Mouse (Mus musculus): Measurements from ENCODE around the gene Jagn1. TPM values are rescaled to one million over a fixed set of nuclear protein-coding genes. Genes with fewer than 3 reads are reported as not detected.
A peak's percentile ranks its signal among the peaks of the same experiment; 100 is the strongest.

Jagn1 gene
- polyA plus RNA-seq, 1 experiment from 2014 or later: 74.0 TPM

DNA sequence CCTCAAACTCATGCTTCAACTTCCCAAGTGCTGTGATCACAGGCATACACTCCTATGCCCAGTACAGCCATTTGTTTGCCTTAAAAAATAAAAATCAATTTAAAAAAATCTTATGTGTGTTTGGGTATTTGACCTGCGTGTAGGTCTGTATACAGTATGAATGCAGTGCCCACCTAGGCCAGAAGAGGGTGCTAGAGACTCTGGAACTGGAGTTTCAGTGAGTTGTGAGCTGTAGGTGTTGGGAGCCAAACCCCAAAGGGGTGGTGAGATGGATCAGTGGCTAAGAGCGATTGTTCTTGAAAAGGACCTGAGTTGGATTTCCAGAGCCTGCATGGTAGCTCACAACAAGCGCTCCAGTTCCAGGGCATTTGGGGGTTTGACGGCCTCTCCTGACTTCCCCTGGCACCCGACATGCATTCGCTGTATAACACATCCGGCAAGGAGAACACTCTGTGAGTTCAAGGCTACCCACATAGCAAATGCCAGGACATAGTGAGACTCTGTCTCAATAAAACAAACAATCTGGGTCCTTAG lies 1.2 kb upstream of the Jagn1 start:
- Histone ChIP-seq H3K36me3 (ENCODE audit: control insufficient read depth, insufficient read depth, low read length) (peaks cover 5% of the 10 kb centered on the region; the same call in 1 of the 2 replicates), H3K27ac (ENCODE audit: low read length) (no peak overlapping the region), H3K4me2 (ENCODE audit: low read depth, low read length) (no peak overlapping the region), H3K27me3 (ENCODE audit: control insufficient read depth, insufficient read depth, low read depth, low read length) (no peaks in the 10 kb centered on the region), H3K9me3 (ENCODE audit: control insufficient read depth, low read length) (no peaks in the 10 kb centered on the region), H3K4me1 (replicated peaks; ENCODE audit: control insufficient read depth, insufficient read depth, low read length) (peaks cover 8% of the 10 kb centered on the region; the same call in 1 of the 2 replicates), H3K4me3 (ENCODE audit: low read length) (no peak overlapping the region), H3K9ac (ENCODE audit: low read length) (no peak overlapping the region)
- 59% methylated on average over 7 of the region's 7 CpGs for WGBS
- ATAC-seq (ENCODE audit: low read depth): 0 out of 2 replicates have a peak, but pooled peaks have one; percentile 50

DNA sequence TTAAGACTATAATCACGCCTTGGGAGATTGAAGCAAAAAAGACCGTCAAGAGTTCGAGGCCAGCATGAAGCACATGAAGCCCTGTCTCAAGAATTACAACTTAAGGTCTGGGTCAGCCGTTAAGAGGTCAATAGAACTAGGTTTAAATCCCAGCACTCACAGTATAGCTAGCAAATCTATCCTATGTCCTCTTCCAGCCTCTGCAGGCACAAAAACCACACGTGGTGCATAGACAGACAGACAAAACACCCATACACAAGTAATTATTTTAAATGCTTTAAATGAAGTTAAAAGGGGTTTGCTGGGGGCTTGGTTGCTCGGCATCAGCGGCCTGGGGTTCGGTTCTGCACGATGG lies 305 bp upstream of the Jagn1 start:
- H3K9me3 ChIP-seq (ENCODE audit: control insufficient read depth, low read length): no peaks in the 10 kb centered on the region
- peaks cover 5% of the 10 kb centered on the region for H3K36me3 ChIP-seq (ENCODE audit: control insufficient read depth, insufficient read depth, low read length)
- ATAC-seq (ENCODE audit: low read depth): no peak
- WGBS: 39% methylated on average over 9 of the region's 9 CpGs
- no peaks in the 10 kb centered on the region for H3K27me3 ChIP-seq (ENCODE audit: control insufficient read depth, insufficient read depth, low read depth, low read length)
- H3K27ac ChIP-seq (ENCODE audit: low read length): 0 out of 2 replicates have a peak overlapping the region, but pooled peaks have one; percentile 0
- H3K4me2 ChIP-seq (ENCODE audit: low read depth, low read length): peak overlapping the region; percentile 85
- peak overlapping the region; percentile 93 for H3K9ac ChIP-seq (ENCODE audit: low read length)
- H3K4me3 ChIP-seq (ENCODE audit: low read length): peak overlapping the region; percentile 91
- H3K4me1 ChIP-seq (replicated peaks; ENCODE audit: control insufficient read depth, insufficient read depth, low read length): peaks cover 8% of the 10 kb centered on the region; the same call in 1 of the 2 replicates

- H3K27me3 ChIP-seq (ENCODE audit: control insufficient read depth, insufficient read depth, low read depth, low read length): no peaks in the 10 kb centered on the region
- H3K36me3 ChIP-seq (ENCODE audit: control insufficient read depth, insufficient read depth, low read length): peaks cover 14% of the 10 kb centered on the region
- peak overlapping the region; percentile 93 for H3K9ac ChIP-seq (ENCODE audit: low read length)
- peak overlapping the region; percentile 91 for H3K4me3 ChIP-seq (ENCODE audit: low read length)
- 41% methylated on average over 12 of the region's 12 CpGs for WGBS
- H3K9me3 ChIP-seq (ENCODE audit: control insufficient read depth, low read length): no peaks in the 10 kb centered on the region
- peaks cover 8% of the 10 kb centered on the region; the same call in 1 of the 2 replicates for H3K4me1 ChIP-seq (replicated peaks; ENCODE audit: control insufficient read depth, insufficient read depth, low read length)
- no peak overlapping the region for H3K27ac ChIP-seq (ENCODE audit: low read length)
- peak overlapping the region; percentile 85 for H3K4me2 ChIP-seq (ENCODE audit: low read depth, low read length)
- ATAC-seq (ENCODE audit: low read depth): no peak
Measured at GRCm38 (mm10) chr6:113443091-113443490, 722 bp downstream of the Jagn1 start.

GRCm38 (mm10) chr6:113444207-113444965 lies 2.0 kb downstream of the Jagn1 start:
- Histone ChIP-seq H3K4me1 (replicated peaks; ENCODE audit: control insufficient read depth, insufficient read depth, low read length) (peaks cover 8% of the 10 kb centered on the region; the same call in 1 of the 2 replicates), H3K4me3 (ENCODE audit: low read length) (no peak overlapping the region), H3K4me2 (ENCODE audit: low read depth, low read length) (no peak overlapping the region), H3K27me3 (ENCODE audit: control insufficient read depth, insufficient read depth, low read depth, low read length) (no peaks in the 10 kb centered on the region), H3K36me3 (ENCODE audit: control insufficient read depth, insufficient read depth, low read length) (peaks cover 20% of the 10 kb centered on the region), H3K9me3 (ENCODE audit: control insufficient read depth, low read length) (no peaks in the 10 kb centered on the region), H3K9ac (ENCODE audit: low read length) (no peak overlapping the region), H3K27ac (ENCODE audit: low read length) (no peak overlapping the region)
- 76% methylated on average over 6 of the region's 8 CpGs for WGBS
- ATAC-seq (ENCODE audit: low read depth): no peak

DNA sequence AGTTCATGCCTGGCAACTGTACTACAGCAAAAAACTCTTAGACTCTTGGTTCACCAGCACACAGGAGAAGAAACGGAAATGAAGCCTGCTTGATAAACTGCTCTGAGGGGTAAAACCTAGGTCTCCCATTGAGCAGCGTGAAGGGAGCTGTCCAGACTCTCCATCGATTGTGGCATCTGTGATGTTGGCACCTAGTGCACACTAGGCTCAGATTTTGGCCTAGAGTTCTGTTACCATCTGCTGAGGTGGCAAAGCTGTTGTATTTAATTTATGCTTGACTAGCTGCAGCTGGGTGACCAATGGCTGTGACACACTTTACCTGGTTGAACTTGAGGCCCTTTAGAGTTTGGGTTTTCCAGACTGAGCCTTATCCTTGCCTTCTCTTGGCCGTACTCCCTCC lies 5.3 kb downstream of the Jagn1 start:
- no peak for ATAC-seq (ENCODE audit: low read depth)
- WGBS: 92% methylated on average over 4 of the region's 4 CpGs

DNA sequence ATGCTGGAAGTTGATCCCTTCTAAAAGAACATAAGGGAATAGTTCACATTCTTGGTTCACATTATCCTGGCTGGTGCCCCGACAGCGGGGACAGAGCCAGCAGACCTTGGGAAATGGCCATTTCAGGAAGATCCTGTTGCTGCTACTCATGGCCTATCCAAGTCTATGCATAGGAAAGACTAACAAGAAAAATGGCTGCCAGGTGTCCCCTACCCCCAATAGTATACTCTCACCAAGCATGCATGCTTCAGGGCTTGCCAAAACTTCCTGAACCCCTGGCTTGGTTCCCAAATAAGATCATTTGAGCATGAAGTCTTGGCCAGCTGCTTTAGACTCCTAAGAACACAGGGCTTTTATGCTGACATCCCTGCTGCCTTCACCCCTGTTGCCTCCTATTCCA lies 9.5 kb downstream of the Jagn1 start:
- no peaks in the 10 kb centered on the region for H3K27me3 ChIP-seq (ENCODE audit: control insufficient read depth, insufficient read depth, low read depth, low read length)
- no peak overlapping the region for H3K4me3 ChIP-seq (ENCODE audit: low read length)
- 0 out of 2 replicates have a peak, but pooled peaks cover 2% of the 10 kb centered on the region for H3K4me1 ChIP-seq (replicated peaks; ENCODE audit: control insufficient read depth, insufficient read depth, low read length)
- ATAC-seq (ENCODE audit: low read depth): peak; percentile 43
- H3K9me3 ChIP-seq (ENCODE audit: control insufficient read depth, low read length): no peaks in the 10 kb centered on the region
- no peak overlapping the region for H3K27ac ChIP-seq (ENCODE audit: low read length)
- peaks cover 15% of the 10 kb centered on the region for H3K36me3 ChIP-seq (ENCODE audit: control insufficient read depth, insufficient read depth, low read length)
- 68% methylated on average over 2 of the region's 2 CpGs for WGBS
- H3K9ac ChIP-seq (ENCODE audit: low read length): no peak overlapping the region
- no peak overlapping the region for H3K4me2 ChIP-seq (ENCODE audit: low read depth, low read length)

More for the DNA sequence above, 5.3 kb downstream of the Jagn1 start:
- Histone ChIP-seq H3K4me2 (ENCODE audit: low read depth, low read length) (no peak overlapping the region), H3K27me3 (ENCODE audit: control insufficient read depth, insufficient read depth, low read depth, low read length) (no peaks in the 10 kb centered on the region), H3K36me3 (ENCODE audit: control insufficient read depth, insufficient read depth, low read length) (peaks cover 20% of the 10 kb centered on the region), H3K9ac (ENCODE audit: low read length) (no peak overlapping the region), H3K4me1 (replicated peaks; ENCODE audit: control insufficient read depth, insufficient read depth, low read length) (peaks cover 11% of the 10 kb centered on the region; the same call in 1 of the 2 replicates), H3K27ac (ENCODE audit: low read length) (no peak overlapping the region), H3K4me3 (ENCODE audit: low read length) (no peak overlapping the region), H3K9me3 (ENCODE audit: control insufficient read depth, low read length) (no peaks in the 10 kb centered on the region)

DNA sequence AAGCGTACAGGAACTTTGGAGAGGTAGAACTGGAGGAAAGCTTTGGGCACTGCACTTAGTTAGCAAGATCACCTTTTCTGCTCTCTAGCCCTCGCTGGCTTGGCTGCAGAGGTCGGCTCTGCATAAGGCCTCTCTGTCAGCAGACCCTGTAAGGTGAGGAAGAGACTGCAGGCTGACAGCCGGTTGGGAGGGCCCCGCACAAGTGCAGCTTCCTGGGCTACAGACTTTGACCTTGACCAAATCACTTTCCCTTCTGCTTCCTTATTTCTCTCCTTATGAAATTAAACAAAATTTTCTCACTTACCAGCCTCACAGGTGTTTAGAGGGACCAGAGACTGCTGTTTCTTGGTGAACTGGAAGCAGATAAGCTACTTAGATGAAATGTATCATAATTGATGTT lies 12.6 kb downstream of the Jagn1 start:
- Histone ChIP-seq H3K9me3 (ENCODE audit: control insufficient read depth, low read length) (no peaks in the 10 kb centered on the region), H3K4me2 (ENCODE audit: low read depth, low read length) (no peak overlapping the region), H3K27me3 (ENCODE audit: control insufficient read depth, insufficient read depth, low read depth, low read length) (no peaks in the 10 kb centered on the region), H3K4me3 (ENCODE audit: low read length) (no peak overlapping the region), H3K4me1 (replicated peaks; ENCODE audit: control insufficient read depth, insufficient read depth, low read length) (peaks cover 6% of the 10 kb centered on the region), H3K27ac (ENCODE audit: low read length) (no peak overlapping the region), H3K9ac (ENCODE audit: low read length) (no peak overlapping the region), H3K36me3 (ENCODE audit: control insufficient read depth, insufficient read depth, low read length) (no peaks in the 10 kb centered on the region)
- ATAC-seq (ENCODE audit: low read depth): no peak
- WGBS: 50% methylated on average over 5 of the region's 5 CpGs

DNA sequence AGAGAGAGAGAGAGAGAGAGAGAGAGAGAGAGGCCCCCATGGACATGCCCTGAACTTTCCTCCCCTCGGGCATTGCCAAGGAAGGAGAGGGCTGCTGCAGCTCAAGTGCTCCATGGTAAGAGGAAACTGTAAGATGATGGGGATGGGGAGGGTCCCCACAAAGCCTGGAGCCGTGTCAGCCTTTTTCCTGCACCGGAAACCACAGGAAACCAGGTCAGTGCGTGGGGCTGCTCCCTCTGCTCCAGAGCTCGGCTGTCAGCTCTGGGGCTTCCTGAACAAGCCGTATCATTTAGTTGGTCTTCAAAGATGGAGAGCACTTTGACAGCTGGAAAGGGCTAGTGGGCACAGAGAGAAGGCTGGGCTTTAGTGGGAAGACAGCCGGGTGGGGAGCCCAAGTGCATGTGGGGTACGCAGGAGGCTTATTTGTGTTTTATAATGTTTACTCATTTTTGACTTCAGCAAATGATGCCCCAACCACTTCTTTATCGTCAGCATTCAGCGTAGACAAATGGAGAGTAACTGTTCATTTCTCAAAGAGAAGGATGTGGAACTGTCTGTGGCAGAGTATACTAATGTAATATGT lies 15.7 kb downstream of the Jagn1 start, which contains the start of gene Il17re:
Il17re (plus strand) TSS at position 533 of the 583 bp plus-strand sequence.
- ATAC-seq (ENCODE audit: low read depth): no peak; the same call in 1 of the 2 replicates
- Histone ChIP-seq H3K9me3 (ENCODE audit: control insufficient read depth, low read length) (no peaks in the 10 kb centered on the region), H3K4me1 (replicated peaks; ENCODE audit: control insufficient read depth, insufficient read depth, low read length) (peaks cover 4% of the 10 kb centered on the region), H3K4me2 (ENCODE audit: low read depth, low read length) (peak within 1 kb of the TSS; percentile 53), H3K27me3 (ENCODE audit: control insufficient read depth, insufficient read depth, low read depth, low read length) (no peaks in the 10 kb centered on the region), H3K9ac (ENCODE audit: low read length) (peak within 1 kb of the TSS; percentile 65), H3K36me3 (ENCODE audit: control insufficient read depth, insufficient read depth, low read length) (no peaks in the 10 kb centered on the region), H3K4me3 (ENCODE audit: low read length) (peak within 1 kb of the TSS; percentile 41), H3K27ac (ENCODE audit: low read length) (peak within 1 kb of the TSS; percentile 69)
- WGBS: 38% methylated on average over 10 of the region's 10 CpGs

GRCm38 (mm10) chr6:113458635-113459034 lies 16.3 kb downstream of the Jagn1 start:
- H3K27me3 ChIP-seq (ENCODE audit: control insufficient read depth, insufficient read depth, low read depth, low read length): no peaks in the 10 kb centered on the region
- peak overlapping the region; percentile 69 for H3K27ac ChIP-seq (ENCODE audit: low read length)
- peaks cover 4% of the 10 kb centered on the region for H3K4me1 ChIP-seq (replicated peaks; ENCODE audit: control insufficient read depth, insufficient read depth, low read length)
- peak overlapping the region; percentile 53 for H3K4me2 ChIP-seq (ENCODE audit: low read depth, low read length)
- H3K9ac ChIP-seq (ENCODE audit: low read length): peak overlapping the region; percentile 65
- ATAC-seq (ENCODE audit: low read depth): peak; percentile 97
- H3K4me3 ChIP-seq (ENCODE audit: low read length): peak overlapping the region; percentile 41
- H3K36me3 ChIP-seq (ENCODE audit: control insufficient read depth, insufficient read depth, low read length): no peaks in the 10 kb centered on the region
- no peaks in the 10 kb centered on the region for H3K9me3 ChIP-seq (ENCODE audit: control insufficient read depth, low read length)
- WGBS: 40% methylated on average over 10 of the region's 10 CpGs

Measured in lung, embryonic 16.5 days (tissue).